Mouse (Mus musculus): ENCODE measurements around the gene Bud23. TPM values are rescaled to one million over a fixed set of nuclear protein-coding genes. Genes with fewer than 3 reads are reported as not detected.

Bud23 gene
- 10 to 100 TPM; 67.9 to 86.3 TPM for total RNA-seq (2023)

DNA sequence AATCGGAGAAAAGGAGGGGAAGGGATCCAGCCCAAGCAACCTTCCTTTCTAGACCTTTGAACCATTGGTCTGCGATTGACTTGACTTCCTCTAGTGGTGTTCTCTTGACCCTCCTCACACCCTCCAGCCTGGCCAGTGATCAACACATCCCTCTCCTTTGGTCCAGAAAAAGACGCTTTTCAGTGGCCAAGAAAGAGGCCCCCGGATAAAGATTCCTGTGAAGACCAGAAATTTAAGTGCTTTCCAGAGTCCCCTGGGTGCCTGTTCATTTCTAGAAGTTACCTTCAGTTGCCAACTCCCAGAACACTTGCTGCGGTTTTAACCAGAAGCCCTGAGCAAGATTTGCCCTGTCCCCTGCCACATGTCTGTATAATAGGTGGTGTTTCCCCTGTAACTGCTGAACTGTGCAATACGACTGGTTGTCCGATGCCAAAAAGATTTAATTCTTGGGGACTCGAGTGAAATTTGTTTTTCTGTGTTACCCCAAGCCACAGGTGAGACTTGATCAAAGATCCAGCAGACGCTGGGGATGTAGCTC is at the start of gene Bud23:
Bud23 (minus strand) TSS at position 51 of the 538 bp plus-strand sequence.

DNA sequence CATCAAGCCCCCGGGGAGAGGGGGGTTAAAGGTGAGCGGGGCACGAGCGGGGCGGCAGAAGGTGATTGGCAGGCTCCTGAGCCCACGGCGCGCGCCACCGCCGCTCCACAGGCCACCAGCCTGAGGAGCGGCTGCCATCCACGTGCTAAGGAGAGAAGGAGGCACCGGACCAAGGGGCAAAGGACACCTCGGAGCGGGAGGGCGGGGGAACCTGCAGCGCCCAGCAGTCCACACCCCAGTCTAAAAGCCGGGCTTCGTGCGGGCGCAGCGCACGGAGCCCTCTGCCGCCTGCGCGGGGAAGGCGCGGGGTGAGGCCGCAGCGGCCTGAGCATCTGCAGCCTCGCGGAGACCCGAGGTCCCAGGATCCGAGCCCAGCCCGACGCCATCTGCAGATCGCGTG is 24.9 kb upstream of the Bud23 start, which contains the start of gene Mlxipl:
Mlxipl (plus strand) TSS at position 238 of the 400 bp plus-strand sequence.

DNA sequence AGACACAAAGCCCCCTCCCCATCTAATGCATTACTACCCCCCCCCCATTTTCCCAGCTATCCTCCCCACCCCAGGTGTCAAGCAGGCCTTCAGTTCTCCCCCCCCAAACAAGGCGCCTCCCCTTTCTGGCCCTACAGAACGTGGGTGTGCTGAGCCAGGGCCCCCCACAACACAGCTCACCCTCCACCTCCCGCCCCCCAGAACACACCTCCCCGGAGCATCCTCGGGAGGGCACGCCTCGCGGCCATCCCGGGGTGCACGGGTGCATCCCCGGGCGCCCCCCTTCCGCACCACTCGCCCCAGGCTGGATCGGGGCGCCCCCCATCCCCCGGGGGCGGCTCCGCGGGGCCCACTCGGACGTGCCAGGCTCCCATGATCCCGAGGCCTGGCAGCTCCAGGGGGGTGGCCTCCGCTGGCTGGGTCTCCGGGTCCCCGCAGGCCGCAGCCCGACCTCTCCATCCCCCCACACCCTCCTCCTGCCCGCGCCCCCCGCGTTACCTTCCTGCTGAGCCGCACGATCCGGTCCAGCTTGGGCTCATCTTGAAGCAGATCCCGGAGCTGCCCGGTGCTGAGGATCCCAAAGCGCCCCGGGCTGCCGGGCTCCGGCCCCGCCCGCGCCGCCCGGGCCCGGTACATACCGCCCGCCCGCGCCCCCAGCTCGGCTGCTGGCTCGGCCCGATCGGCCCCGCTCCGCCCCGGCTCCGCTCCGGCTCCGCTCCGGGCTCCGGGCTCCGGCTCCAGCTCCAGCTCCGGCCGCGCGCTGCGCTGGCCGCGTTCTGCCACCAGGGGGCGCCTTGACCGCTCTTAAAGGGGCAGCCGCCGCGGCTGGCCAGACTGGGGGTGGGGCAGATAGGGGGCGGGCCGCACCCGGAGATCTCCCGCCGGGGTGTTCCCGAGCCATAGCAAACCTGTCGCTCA is 13.1 kb upstream of the Bud23 start, which contains the start of gene Vps37d:
Vps37d (minus strand) TSS at position 703 of the 918 bp plus-strand sequence.

DNA sequence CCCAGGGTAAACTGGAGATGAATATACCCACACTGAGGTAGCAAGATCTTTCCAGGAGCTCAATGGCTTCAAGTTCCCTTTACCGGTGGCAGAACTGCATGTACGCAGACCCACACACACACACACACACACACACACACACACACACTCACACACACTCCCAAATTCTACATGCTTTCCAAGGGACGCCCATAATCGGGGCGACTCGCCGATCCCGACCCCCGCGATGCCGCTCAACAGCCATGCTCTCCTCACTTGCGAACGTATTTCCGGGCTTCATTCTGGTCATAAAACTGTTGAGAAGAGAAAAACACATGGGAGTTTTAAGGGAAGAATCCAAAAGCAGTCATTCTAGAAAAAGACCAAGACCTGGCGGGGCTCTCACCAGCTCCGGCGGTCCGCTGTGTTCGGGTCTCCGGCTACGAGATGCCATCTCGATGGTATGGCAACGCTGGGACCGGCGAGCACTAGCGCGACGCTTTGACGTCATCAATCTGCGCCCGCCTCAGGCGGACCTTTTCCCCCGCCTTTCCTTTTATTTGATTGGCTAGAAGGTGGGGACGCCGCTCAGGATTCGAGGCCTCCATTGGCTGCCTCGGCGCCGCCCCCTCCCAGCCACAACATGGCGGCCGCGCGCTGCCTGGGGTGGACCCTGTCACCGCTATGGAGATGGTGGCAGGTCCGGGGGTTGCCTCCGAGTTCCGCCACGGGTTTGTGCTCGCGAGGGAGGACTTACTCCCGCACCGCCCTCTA is 954 bp downstream of the Bud23 start, which contains the start of gene Dnajc30:
Dnajc30 (plus strand) TSS at position 574 of the 753 bp plus-strand sequence.

DNA sequence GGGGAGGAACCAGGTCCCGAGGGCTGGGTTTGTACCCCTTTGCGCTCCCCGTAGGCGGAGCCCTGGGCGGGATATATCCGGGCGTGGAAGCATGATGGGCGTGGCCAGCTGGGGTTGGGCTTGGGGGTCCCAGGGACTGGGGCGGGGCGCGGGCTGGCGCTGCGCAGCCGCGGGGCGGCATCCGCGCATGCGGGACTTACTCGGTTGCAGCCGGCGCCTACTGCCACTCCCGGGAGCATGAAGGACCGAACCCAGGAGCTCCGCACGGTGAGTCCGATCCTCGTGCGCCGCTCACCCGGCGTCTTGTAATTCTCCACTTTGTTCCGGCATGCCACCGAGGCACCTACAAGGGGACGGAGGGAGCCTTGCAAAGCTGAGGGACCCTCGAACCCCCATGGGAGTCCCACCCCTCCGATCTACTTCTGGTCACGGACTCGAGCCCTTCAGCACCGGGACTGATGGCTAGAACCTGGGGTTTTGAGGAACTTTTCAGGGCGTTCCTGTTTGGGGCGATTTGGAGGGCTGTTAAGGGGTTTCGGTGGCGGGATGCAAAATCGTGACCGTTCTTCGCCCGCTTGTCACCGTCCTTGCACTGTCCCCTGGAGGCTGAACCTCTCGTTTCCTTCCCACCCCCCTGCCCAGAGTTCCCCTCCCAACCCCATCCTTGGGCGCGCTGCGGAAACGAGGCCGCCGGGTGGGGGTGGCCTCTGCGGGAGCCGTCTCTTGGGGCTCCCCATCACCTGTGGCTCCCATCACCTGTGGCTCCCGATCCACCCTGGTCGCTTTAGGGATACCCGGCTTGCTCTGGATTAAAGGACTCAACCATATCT is 41.2 kb downstream of the Bud23 start, which contains the start of gene Stx1a:
Stx1a (plus strand) TSS at position 139 of the 830 bp plus-strand sequence.

DNA sequence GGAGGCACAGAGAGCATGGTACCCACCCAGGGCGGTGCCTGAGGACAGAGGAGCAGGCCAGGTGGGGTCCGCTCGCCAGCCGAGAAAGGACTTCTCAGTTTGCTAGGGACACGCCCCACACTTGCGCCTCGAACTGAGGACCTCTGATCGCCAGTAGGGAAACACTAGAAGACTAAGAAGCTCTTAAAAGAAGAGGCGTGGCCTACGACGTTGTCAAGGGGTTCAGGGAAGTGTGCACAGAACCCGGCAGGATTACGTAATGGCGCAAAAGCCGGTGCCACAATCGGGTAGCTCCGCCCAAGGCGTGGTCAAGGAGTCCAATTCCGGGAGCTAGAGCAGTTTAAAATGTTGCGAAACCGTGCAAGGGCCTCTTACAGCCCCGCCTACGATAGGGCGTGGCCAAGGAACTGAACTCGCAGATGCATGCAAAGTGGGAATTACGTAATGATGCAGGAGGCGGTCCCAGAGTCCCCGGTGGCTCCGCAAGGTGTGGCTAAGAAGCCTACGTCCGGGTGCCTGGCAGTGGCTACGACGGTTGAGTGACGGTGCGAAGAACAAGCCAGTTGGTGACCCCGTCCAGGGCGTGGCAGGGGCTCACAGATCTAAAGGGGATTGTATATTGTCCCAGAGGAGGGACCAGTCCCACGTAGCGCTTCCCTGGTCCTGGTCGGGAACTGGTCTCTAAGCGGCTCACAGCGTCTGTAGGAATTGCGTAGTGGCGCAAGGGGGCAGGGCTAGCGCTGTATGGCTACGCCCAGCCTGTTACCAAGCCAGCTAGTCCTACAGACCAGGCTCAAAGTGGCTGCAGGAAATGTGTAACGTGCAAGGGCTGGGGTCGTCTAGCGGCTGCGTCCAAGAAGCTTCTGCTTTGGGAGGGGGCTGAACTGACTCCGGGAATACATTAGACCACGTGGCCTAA is 55.8 kb downstream of the Bud23 start, which contains the start of gene Abhd11:
Abhd11 (plus strand) TSS at position 482 of the 919 bp plus-strand sequence.

Other genes with a start within 250 kb of the Bud23 start
- not detected for gene Tmem270, start 158.2 kb downstream of the Bud23 start, total RNA-seq (2023)
- gene Cldn13, start 149.4 kb downstream of the Bud23 start, total RNA-seq (2023), result not detected
- gene Mettl27, start 132.6 kb downstream of the Bud23 start, total RNA-seq (2023), result 10 to 100 TPM; 11.7 to 15.9 TPM
- not detected for gene Cldn4, start 118.0 kb downstream of the Bud23 start, total RNA-seq (2023)
- gene Cldn3, start 78.7 kb downstream of the Bud23 start, total RNA-seq (2023), result not detected
- 10 to 100 TPM; 43.8 to 44.2 TPM for gene Abhd11, start 55.8 kb downstream of the Bud23 start, total RNA-seq (2023)
- 10 to 100 TPM; 51.3 to 55.9 TPM for gene Stx1a, start 41.5 kb downstream of the Bud23 start, total RNA-seq (2023)
- 10 to 100 TPM; 17.7 to 19.5 TPM for gene Dnajc30, start 757 bp downstream of the Bud23 start, total RNA-seq (2023)
- gene Vps37d, start 13.3 kb upstream of the Bud23 start, total RNA-seq (2023), result not detected
- under 1 TPM in 1 of 2 experiments, not detected in 1; 0.35 TPM for gene Mlxipl, start 24.9 kb upstream of the Bud23 start, total RNA-seq (2023)
- gene Tbl2, start 84.7 kb upstream of the Bud23 start, total RNA-seq (2023), result 10 to 100 TPM; 16.9 to 20.9 TPM
- 10 to 100 TPM; 60.6 to 66.6 TPM for gene Bcl7b, start 103.3 kb upstream of the Bud23 start, total RNA-seq (2023)
- 100 to 1,000 TPM; 110 to 113 TPM for gene Baz1b, start 122.3 kb upstream of the Bud23 start, total RNA-seq (2023)
- gene Fzd9, start 186.3 kb upstream of the Bud23 start, total RNA-seq (2023), result under 1 TPM in 1 of 2 experiments, not detected in 1; 0.23 TPM